Mouse (Mus musculus) limb, embryonic 10.5 days (tissue): Measurements from ENCODE around the gene Iqgap1. TPM values are rescaled to one million over a fixed set of nuclear protein-coding genes. Genes with fewer than 3 reads are reported as not detected.

Experiments
- DNase-seq: peaks from one replicate; pipeline ENCODE4 v3.0.0-alpha.2; 2017; ENCODE audit warnings: low spot score
- H3K27ac ChIP-seq: fragments of 300-500 bp; sonication (generic); 2 replicates; pipeline ENCODE4 v1.5.1; 2016; ENCODE audit warnings: mild to moderate bottlenecking
- H3K27me3 ChIP-seq: fragments of 300-500 bp; sonication (generic); 2 replicates; pipeline ENCODE4 v1.6.1; 2016; ENCODE audit warnings: low read depth, mild to moderate bottlenecking; ENCODE audit not compliant: poor library complexity, severe bottlenecking
- H3K36me3 ChIP-seq: fragments of 300-500 bp; sonication (generic); 2 replicates; pipeline ENCODE4 v1.6.1; 2016; ENCODE audit warnings: mild to moderate bottlenecking, moderate library complexity
- H3K4me1 ChIP-seq: fragments of 300-500 bp; sonication (generic); 2 replicates; pipeline ENCODE4 v1.6.1; 2016
- H3K4me3 ChIP-seq: fragments of 300-500 bp; sonication (generic); 2 replicates; pipeline ENCODE4 v1.5.1; 2016; ENCODE audit warnings: mild to moderate bottlenecking, moderate library complexity
- H3K9me3 ChIP-seq: fragments of 300-500 bp; sonication (generic); replicated peaks from 2 replicates; pipeline ENCODE4 v1.6.1; 2016; ENCODE audit warnings: mild to moderate bottlenecking
- WGBS: fragments of 180-500 bp; shearing (Covaris S2); methylation state at CpG from one replicate; pipeline ENCODE4 v1.1.7; 2016; 5-methylcytosine and 5-hydroxymethylcytosine counted together
- polyA plus RNA-seq: library from polyadenylated mRNA; unstranded; fragments of >200 nt; fragmentation: Nextera tagmentation; extraction: Ambion mirVana; gene quantifications from 2 replicates; pipeline ENCODE4 v1.2.1, GENCODE M21; 2016

The Iqgap1 gene
- polyA plus RNA-seq, 1 experiment from 2014 or later = 25.4 TPM

- Histone ChIP-seq H3K36me3 (0 out of 2 replicates have a peak, but pooled peaks cover 2% of the 10 kb centered on the region), H3K27ac (peak overlapping the region; percentile 98)
- 2% methylated on average over 69 of the region's 69 CpGs for WGBS
Measured at GRCm38 (mm10) chr7:80687721-80688555, 137.8 kb downstream of the Iqgap1 start.

GRCm38 (mm10) chr7:80685639-80686038, 140.1 kb downstream of the Iqgap1 start:
- 90% methylated on average over 5 of the region's 5 CpGs for WGBS

More at GRCm38 (mm10) chr7:80687721-80688555, 137.8 kb downstream of the Iqgap1 start:
- Histone ChIP-seq H3K9me3 (no peaks in the 10 kb centered on the region), H3K4me1 (peaks cover 19% of the 10 kb centered on the region), H3K27me3 (no peaks in the 10 kb centered on the region), H3K4me3 (peak overlapping the region; percentile 90)
- peak; percentile 80 for DNase-seq

GRCm38 (mm10) chr7:80682630-80683029, 143.1 kb downstream of the Iqgap1 start:
- Histone ChIP-seq H3K36me3 (0 out of 2 replicates have a peak, but pooled peaks cover 2% of the 10 kb centered on the region), H3K27me3 (no peaks in the 10 kb centered on the region), H3K9me3 (no peaks in the 10 kb centered on the region), H3K4me1 (peaks cover 27% of the 10 kb centered on the region), H3K27ac (no peak overlapping the region), H3K4me3 (no peak overlapping the region)
- WGBS = 41% methylated on average over 1 of the region's 1 CpGs
- no peak for DNase-seq

More at GRCm38 (mm10) chr7:80685639-80686038, 140.1 kb downstream of the Iqgap1 start:
- Histone ChIP-seq H3K9me3 (no peaks in the 10 kb centered on the region), H3K27me3 (no peaks in the 10 kb centered on the region), H3K36me3 (0 out of 2 replicates have a peak, but pooled peaks cover 2% of the 10 kb centered on the region), H3K4me3 (no peak overlapping the region), H3K27ac (no peak overlapping the region), H3K4me1 (peaks cover 31% of the 10 kb centered on the region)
- no peak for DNase-seq

DNA sequence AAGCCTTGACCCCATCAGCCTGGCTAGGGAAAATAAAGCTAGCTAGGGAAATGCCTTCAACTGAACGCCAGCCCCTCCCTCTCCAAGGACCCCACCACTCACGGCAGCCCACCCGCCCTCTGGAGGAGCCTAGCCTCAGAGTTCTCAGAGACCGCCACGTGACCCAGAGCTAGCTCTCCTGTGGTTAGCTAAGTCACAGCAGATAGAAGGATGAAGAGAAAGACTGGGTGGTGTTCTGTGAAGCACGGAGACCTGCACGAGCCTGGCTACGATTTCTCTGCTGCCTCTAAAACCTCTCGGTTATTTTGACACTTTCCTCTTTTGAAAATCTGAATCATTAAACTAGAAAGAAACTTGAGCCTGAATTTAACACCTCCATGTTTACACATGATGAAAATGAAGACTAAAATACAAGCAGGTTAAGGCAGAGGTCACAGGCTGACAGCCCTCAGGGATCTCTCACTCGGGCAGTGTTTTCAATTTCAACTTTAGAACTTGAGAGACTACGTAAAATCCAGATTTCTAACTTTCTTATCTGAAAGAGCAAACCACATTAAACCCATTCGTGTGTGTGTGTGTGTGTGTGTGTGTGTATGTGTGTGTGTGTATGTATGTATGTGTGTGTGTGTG, 145.4 kb downstream of the Iqgap1 start:
- H3K4me3 ChIP-seq = no peak overlapping the region

DNA sequence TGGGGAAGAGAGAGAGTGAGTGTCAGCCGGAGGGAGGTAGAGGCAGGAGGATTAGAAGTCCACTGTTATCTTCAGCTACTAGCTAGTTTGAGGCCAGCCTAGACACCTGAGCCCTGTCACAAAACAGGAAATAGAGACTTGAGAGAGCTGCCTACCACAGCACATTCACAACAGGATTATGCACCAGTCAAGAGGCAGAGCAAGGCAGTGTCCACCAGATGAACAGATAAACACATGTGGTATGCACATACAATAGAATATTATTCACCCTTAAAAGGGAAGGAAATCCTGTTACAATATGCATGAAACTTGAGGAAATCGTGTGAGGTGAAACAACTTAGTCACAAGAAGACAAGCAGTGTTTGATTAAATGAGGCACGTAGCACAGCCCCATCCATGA, 153.5 kb downstream of the Iqgap1 start:
- Histone ChIP-seq H3K36me3 (peaks cover 5% of the 10 kb centered on the region; the same call in 1 of the 2 replicates), H3K4me1 (peaks cover 11% of the 10 kb centered on the region)

More for the DNA sequence above, 145.4 kb downstream of the Iqgap1 start:
- 18% methylated on average over 12 of the region's 12 CpGs for WGBS
- Histone ChIP-seq H3K9me3 (no peaks in the 10 kb centered on the region), H3K27me3 (no peaks in the 10 kb centered on the region), H3K4me1 (peaks cover 22% of the 10 kb centered on the region), H3K27ac (0 out of 2 replicates have a peak overlapping the region, but pooled peaks have one; percentile 39), H3K36me3 (peaks cover 7% of the 10 kb centered on the region; the same call in 1 of the 2 replicates)
- DNase-seq = peak; percentile 63

GRCm38 (mm10) chr7:80670889-80671288, 154.9 kb downstream of the Iqgap1 start:
- DNase-seq = no peak
- WGBS = 95% methylated on average over 6 of the region's 6 CpGs
- H3K4me1 ChIP-seq = peaks cover 25% of the 10 kb centered on the region
- H3K27me3 ChIP-seq = no peaks in the 10 kb centered on the region
- H3K27ac ChIP-seq = no peak overlapping the region
- no peak overlapping the region for H3K4me3 ChIP-seq
- H3K9me3 ChIP-seq = no peaks in the 10 kb centered on the region
- H3K36me3 ChIP-seq = no peaks in the 10 kb centered on the region

More for the DNA sequence above, 153.5 kb downstream of the Iqgap1 start:
- H3K9me3 ChIP-seq = no peaks in the 10 kb centered on the region
- H3K4me3 ChIP-seq = no peak overlapping the region
- no peaks in the 10 kb centered on the region for H3K27me3 ChIP-seq
- H3K27ac ChIP-seq = no peak overlapping the region
- 85% methylated on average over 3 of the region's 3 CpGs for WGBS
- DNase-seq = no peak

DNA sequence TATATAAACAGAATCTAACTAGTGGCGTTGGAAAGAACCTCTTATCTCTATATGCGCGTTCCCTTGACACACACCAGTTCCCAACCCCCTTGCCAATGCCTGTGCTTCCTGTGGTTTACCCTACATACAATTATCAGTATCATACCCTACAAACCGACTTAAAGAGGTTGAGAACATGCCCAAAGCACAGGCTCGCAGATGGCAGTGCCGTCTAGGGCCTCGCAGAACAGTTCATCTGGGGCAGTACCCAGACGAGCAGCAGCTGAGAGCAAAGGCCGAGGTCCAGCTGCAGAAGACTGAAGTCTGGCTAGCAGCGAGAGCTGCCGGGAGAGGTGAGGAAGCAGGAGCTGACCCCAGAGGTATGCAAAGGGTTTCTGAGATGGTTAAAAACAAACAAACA, 158.6 kb downstream of the Iqgap1 start:
- H3K36me3 ChIP-seq = no peaks in the 10 kb centered on the region
- DNase-seq = no peak
- H3K4me1 ChIP-seq = peaks cover 34% of the 10 kb centered on the region
- 58% methylated on average over 11 of the region's 11 CpGs for WGBS
- H3K27me3 ChIP-seq = no peaks in the 10 kb centered on the region
- H3K9me3 ChIP-seq = no peaks in the 10 kb centered on the region
- H3K27ac ChIP-seq = peak overlapping the region; percentile 57; the same call in 1 of the 2 replicates
- H3K4me3 ChIP-seq = no peak overlapping the region

GRCm38 (mm10) chr7:80666198-80666915, 159.4 kb downstream of the Iqgap1 start:
- WGBS = 46% methylated on average over 10 of the region's 10 CpGs
- Histone ChIP-seq H3K36me3 (no peaks in the 10 kb centered on the region), H3K4me3 (no peak overlapping the region), H3K27ac (peak overlapping the region; percentile 61; the same call in 1 of the 2 replicates), H3K9me3 (no peaks in the 10 kb centered on the region), H3K4me1 (peaks cover 34% of the 10 kb centered on the region), H3K27me3 (no peaks in the 10 kb centered on the region)
- DNase-seq = peak; percentile 47

Other genes starting within 250 kb of the Iqgap1 start
- gene Crtc3, start 137.1 kb downstream of the Iqgap1 start, polyA plus RNA-seq = 13.4 and 16.0 TPM in 2 replicates
- gene Zscan2, start 34.9 kb upstream of the Iqgap1 start, polyA plus RNA-seq = 4.0 and 4.3 TPM in 2 replicates
- 49.5 and 54.5 TPM in 2 replicates for gene Wdr73, start 75.3 kb upstream of the Iqgap1 start, polyA plus RNA-seq
- gene Nmb, start 79.1 kb upstream of the Iqgap1 start, polyA plus RNA-seq = 9.1 and 9.2 TPM in 2 replicates
- gene Sec11a, start 121.8 kb upstream of the Iqgap1 start, polyA plus RNA-seq = 191 and 201 TPM in 2 replicates
- gene Zfp592, start 167.7 kb upstream of the Iqgap1 start, polyA plus RNA-seq = 15.7 and 16.1 TPM in 2 replicates
- 0.19 and 0.48 TPM in 2 replicates for gene Alpk3, start 231.6 kb upstream of the Iqgap1 start, polyA plus RNA-seq